Mouse (Mus musculus) limb, embryonic 15.5 days (tissue): Measurements from ENCODE around the gene Ndufaf7. TPM values are rescaled to one million over a fixed set of nuclear protein-coding genes. Genes with fewer than 3 reads are reported as not detected.

ENCODE experiments used
- ATAC-seq: fragments of 200-750 bp; cut with Nextera tagmentation; 2 replicates; pipeline ENCODE4 v1.8.0; 2017; ENCODE audit warnings: low read depth, moderate TSS enrichment; ENCODE audit not compliant: insufficient number of reproducible peaks, low FRiP score, low TSS enrichment
- H3K27ac ChIP-seq: fragments of 300-500 bp; sonication (generic); 2 replicates; pipeline ENCODE4 v1.5.1; 2015; ENCODE audit warnings: moderate library complexity, mild to moderate bottlenecking, inconsistent platforms
- H3K27me3 ChIP-seq: fragments of 300-500 bp; sonication (generic); 2 replicates; pipeline ENCODE4 v1.6.1; 2015; ENCODE audit warnings: inconsistent platforms
- H3K36me3 ChIP-seq: fragments of 300-500 bp; sonication (generic); 2 replicates; pipeline ENCODE4 v1.6.1; 2015; ENCODE audit warnings: inconsistent platforms
- H3K4me1 ChIP-seq: fragments of 300-500 bp; sonication (generic); 2 replicates; pipeline ENCODE4 v1.6.1; 2015; ENCODE audit warnings: inconsistent platforms
- H3K4me2 ChIP-seq: fragments of 300-500 bp; sonication (generic); 2 replicates; pipeline ENCODE4 v1.6.1; 2015; ENCODE audit warnings: mild to moderate bottlenecking, inconsistent platforms
- H3K4me3 ChIP-seq: fragments of 300-500 bp; sonication (generic); 2 replicates; pipeline ENCODE4 v1.5.1; 2015; ENCODE audit warnings: mild to moderate bottlenecking, inconsistent platforms
- H3K9ac ChIP-seq: fragments of 300-500 bp; sonication (generic); 2 replicates; pipeline ENCODE4 v1.6.1; 2015; ENCODE audit warnings: inconsistent platforms
- H3K9me3 ChIP-seq: fragments of 300-500 bp; sonication (generic); 2 replicates; pipeline ENCODE4 v1.6.1; 2016; ENCODE audit warnings: inconsistent platforms
- WGBS: fragments of 180-500 bp; shearing (Covaris S2); methylation state at CpG from one replicate; pipeline ENCODE4 v1.1.7; 2015; 5-methylcytosine and 5-hydroxymethylcytosine counted together
- polyA plus RNA-seq: library from polyadenylated mRNA; unstranded; fragments of >200 nt; fragmentation: Nextera tagmentation; extraction: Ambion mirVana; gene quantifications from 2 replicates; pipeline ENCODE4 v1.2.1, GENCODE M21; 2015

Gene Ndufaf7
- polyA plus RNA-seq, 1 experiment from 2014 or later: 50.5 TPM

GRCm38 (mm10) chr17:78966092-78966883 lies 29.4 kb downstream of the Ndufaf7 start:
- Histone ChIP-seq H3K4me3 (no peak overlapping the region), H3K36me3 (peaks cover 52% of the 10 kb centered on the region), H3K4me1 (no peaks in the 10 kb centered on the region), H3K27ac (no peak overlapping the region), H3K9ac (no peak overlapping the region), H3K4me2 (no peak overlapping the region), H3K27me3 (no peaks in the 10 kb centered on the region), H3K9me3 (no peaks in the 10 kb centered on the region)
- WGBS: 91% methylated on average over 11 of the region's 11 CpGs
- ATAC-seq: no peak

DNA sequence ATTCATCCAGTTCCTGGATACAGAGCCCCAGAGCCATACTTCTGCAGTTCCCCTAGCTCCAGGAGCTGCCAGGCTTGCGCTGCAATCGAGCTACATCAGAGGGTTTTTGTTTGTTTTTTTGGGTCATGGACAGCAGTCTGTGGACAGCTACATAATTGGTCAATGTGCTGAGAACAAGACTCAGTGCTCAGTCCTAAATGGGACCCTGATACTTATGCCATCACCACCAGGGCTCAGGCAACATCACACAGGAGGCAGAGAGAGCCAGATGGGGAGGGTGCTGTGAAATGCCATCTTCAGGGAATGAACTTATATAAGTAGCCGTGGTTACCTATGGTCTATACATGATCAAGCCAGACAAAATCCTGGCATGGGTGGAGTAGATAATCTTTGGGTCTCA lies 31.6 kb downstream of the Ndufaf7 start:
- H3K9me3 ChIP-seq: no peaks in the 10 kb centered on the region
- no peaks in the 10 kb centered on the region for H3K4me1 ChIP-seq
- H3K27me3 ChIP-seq: no peaks in the 10 kb centered on the region
- no peak overlapping the region for H3K27ac ChIP-seq
- peaks cover 41% of the 10 kb centered on the region for H3K36me3 ChIP-seq
- WGBS: 76% methylated on average over 3 of the region's 3 CpGs
- ATAC-seq: no peak
- no peak overlapping the region for H3K4me3 ChIP-seq
- H3K4me2 ChIP-seq: no peak overlapping the region
- H3K9ac ChIP-seq: no peak overlapping the region

GRCm38 (mm10) chr17:78983166-78983565 lies 46.2 kb downstream of the Ndufaf7 start:
- no peak overlapping the region for H3K4me3 ChIP-seq
- H3K4me2 ChIP-seq: no peak overlapping the region
- H3K4me1 ChIP-seq: no peaks in the 10 kb centered on the region
- H3K9me3 ChIP-seq: no peaks in the 10 kb centered on the region
- no peak for ATAC-seq
- H3K9ac ChIP-seq: no peak overlapping the region
- no peak overlapping the region for H3K27ac ChIP-seq
- WGBS: 93% methylated on average over 8 of the region's 8 CpGs
- peaks cover 27% of the 10 kb centered on the region for H3K36me3 ChIP-seq
- no peaks in the 10 kb centered on the region for H3K27me3 ChIP-seq

DNA sequence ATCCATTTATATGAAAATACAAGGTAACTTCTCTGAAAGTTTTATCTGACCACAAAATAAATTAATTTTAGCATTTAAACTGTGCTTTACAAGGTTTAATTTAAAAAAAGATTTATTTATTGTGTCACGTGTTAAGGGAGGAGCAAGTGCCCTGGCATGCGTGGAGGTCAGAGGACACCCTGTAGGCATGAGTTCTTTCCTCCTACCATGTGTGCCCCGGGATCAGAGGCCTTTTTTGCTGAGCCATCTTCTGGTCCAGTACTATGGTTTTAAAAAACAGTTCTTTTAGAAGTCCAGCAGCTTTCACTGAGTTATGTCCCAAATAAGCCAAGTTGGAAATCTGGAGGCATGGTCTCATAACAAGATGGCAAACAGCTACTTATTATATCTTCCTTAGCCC lies 46.8 kb downstream of the Ndufaf7 start:
- H3K4me1 ChIP-seq: no peaks in the 10 kb centered on the region
- no peak for ATAC-seq
- no peaks in the 10 kb centered on the region for H3K27me3 ChIP-seq
- WGBS: 84% methylated on average over 3 of the region's 3 CpGs
- no peaks in the 10 kb centered on the region for H3K9me3 ChIP-seq
- no peak overlapping the region for H3K4me3 ChIP-seq
- H3K9ac ChIP-seq: no peak overlapping the region
- no peak overlapping the region for H3K27ac ChIP-seq
- no peak overlapping the region for H3K4me2 ChIP-seq
- H3K36me3 ChIP-seq: peaks cover 27% of the 10 kb centered on the region

GRCm38 (mm10) chr17:78989015-78989414 lies 52.1 kb downstream of the Ndufaf7 start:
- no peaks in the 10 kb centered on the region for H3K9me3 ChIP-seq
- no peak overlapping the region for H3K4me3 ChIP-seq
- peaks cover 5% of the 10 kb centered on the region for H3K4me1 ChIP-seq
- ATAC-seq: no peak
- H3K36me3 ChIP-seq: 0 out of 2 replicates have a peak, but pooled peaks cover 5% of the 10 kb centered on the region
- H3K27ac ChIP-seq: no peak overlapping the region
- 74% methylated on average over 8 of the region's 8 CpGs for WGBS
- no peaks in the 10 kb centered on the region for H3K27me3 ChIP-seq
- H3K4me2 ChIP-seq: no peak overlapping the region
- no peak overlapping the region for H3K9ac ChIP-seq

GRCm38 (mm10) chr17:78991549-78991948 lies 54.6 kb downstream of the Ndufaf7 start:
- no peaks in the 10 kb centered on the region for H3K36me3 ChIP-seq
- no peak overlapping the region for H3K4me2 ChIP-seq
- H3K9me3 ChIP-seq: no peaks in the 10 kb centered on the region
- 96% methylated on average over 2 of the region's 2 CpGs for WGBS
- no peak overlapping the region for H3K9ac ChIP-seq
- peaks cover 7% of the 10 kb centered on the region for H3K4me1 ChIP-seq
- H3K27ac ChIP-seq: no peak overlapping the region
- H3K27me3 ChIP-seq: no peaks in the 10 kb centered on the region
- no peak overlapping the region for H3K4me3 ChIP-seq
- no peak for ATAC-seq

- no peak overlapping the region for H3K4me3 ChIP-seq
- H3K9me3 ChIP-seq: no peaks in the 10 kb centered on the region
- no peak overlapping the region for H3K27ac ChIP-seq
- H3K27me3 ChIP-seq: no peaks in the 10 kb centered on the region
- WGBS: 34% methylated on average over 9 of the region's 9 CpGs
- H3K4me2 ChIP-seq: no peak overlapping the region
- H3K9ac ChIP-seq: no peak overlapping the region
- no peaks in the 10 kb centered on the region for H3K36me3 ChIP-seq
- ATAC-seq: no peak
- peaks cover 7% of the 10 kb centered on the region for H3K4me1 ChIP-seq
Measured at GRCm38 (mm10) chr17:78992303-78993027, 55.5 kb downstream of the Ndufaf7 start.

DNA sequence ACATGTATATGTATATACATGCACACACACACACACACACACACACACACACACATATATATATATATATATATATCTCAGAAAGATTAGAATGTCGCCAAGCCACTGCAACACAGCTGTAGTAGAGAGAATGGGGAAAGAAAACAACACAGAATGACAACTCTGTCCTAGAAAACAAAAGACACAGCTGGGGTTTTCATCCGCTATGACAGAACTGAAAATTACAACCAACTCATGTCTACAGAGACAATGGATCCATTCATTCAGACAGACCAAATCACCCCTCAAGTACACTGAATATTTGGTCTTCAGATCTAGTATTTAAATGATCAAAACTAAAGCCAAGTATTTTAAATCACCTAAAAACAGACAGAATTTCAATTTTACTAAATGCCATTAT lies 56.7 kb downstream of the Ndufaf7 start:
- Histone ChIP-seq H3K9ac (no peak overlapping the region), H3K4me1 (peaks cover 7% of the 10 kb centered on the region), H3K4me3 (no peak overlapping the region), H3K4me2 (no peak overlapping the region), H3K27me3 (no peaks in the 10 kb centered on the region), H3K27ac (no peak overlapping the region), H3K36me3 (no peaks in the 10 kb centered on the region), H3K9me3 (no peaks in the 10 kb centered on the region)
- no peak for ATAC-seq
- WGBS: 84% methylated on average over 2 of the region's 2 CpGs

DNA sequence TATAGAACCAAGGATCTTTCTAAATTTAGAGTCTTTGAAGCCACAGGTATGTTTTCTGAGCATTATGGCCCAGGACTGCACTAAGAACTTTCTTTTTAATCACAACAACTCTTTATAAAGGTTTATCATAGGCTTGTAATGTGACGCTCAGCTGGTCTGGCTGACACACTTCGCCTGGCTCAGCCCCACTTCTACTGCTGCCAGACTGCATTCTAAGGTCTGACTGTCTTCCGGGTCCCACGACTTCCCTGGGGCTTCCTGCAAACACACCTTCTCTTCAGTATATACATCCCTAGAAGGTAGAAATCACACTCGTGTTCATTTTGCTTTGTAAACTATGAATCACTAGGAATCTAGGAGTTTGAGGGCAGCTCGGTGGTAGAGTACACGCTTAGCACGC lies 57.4 kb downstream of the Ndufaf7 start:
- no peak for ATAC-seq
- 74% methylated on average over 8 of the region's 8 CpGs for WGBS
- no peak overlapping the region for H3K27ac ChIP-seq
- no peak overlapping the region for H3K4me2 ChIP-seq
- no peak overlapping the region for H3K4me3 ChIP-seq
- no peak overlapping the region for H3K9ac ChIP-seq
- H3K9me3 ChIP-seq: no peaks in the 10 kb centered on the region
- H3K36me3 ChIP-seq: no peaks in the 10 kb centered on the region
- H3K27me3 ChIP-seq: no peaks in the 10 kb centered on the region
- H3K4me1 ChIP-seq: peaks cover 7% of the 10 kb centered on the region

DNA sequence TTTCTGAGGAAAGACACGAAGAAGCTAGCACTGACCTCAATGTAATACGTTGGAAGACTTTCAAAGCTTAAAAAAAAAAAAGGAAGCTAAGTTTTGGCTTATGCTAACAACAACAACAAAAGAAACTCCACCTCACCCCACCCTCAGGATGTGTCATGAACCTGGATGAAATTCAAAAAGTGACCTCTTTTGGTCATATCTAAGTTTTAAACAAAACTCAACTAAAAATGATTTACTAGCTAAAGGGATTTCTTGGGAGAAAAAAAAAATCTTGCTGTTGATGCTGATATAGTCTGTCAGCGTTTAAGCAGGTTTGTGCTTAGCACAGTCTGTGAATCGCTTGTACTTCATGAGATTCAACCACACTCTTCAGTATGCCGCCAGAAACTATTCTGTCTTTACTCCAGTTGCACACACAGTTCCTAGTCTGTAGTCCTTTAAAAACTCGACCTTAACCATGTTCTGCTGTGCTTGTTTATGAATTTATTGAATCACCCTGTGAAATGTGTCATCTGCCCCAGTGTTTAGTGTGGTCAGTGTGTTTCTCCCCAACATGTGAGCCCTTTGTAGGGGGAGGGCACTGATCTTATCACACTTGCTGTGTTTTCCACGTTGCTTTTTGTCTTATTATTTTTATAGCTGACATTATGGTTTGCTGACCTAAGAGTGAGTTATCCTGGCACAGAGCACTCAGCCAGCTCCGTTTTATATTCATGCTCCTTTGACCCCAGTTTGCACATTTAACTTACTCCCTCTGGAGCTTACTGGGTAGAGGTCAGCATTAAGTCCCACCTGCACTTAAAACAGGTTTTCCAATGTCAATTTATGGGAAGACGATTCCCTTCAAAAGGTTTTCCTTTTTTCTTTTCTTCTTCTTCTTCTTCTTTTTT lies 58.2 kb downstream of the Ndufaf7 start:
- H3K27me3 ChIP-seq: no peaks in the 10 kb centered on the region
- no peak for ATAC-seq
- no peak overlapping the region for H3K9ac ChIP-seq
- H3K9me3 ChIP-seq: no peaks in the 10 kb centered on the region
- no peak overlapping the region for H3K27ac ChIP-seq
- WGBS: 58% methylated on average over 9 of the region's 9 CpGs
- H3K36me3 ChIP-seq: no peaks in the 10 kb centered on the region
- H3K4me1 ChIP-seq: peaks cover 7% of the 10 kb centered on the region
- no peak overlapping the region for H3K4me2 ChIP-seq
- no peak overlapping the region for H3K4me3 ChIP-seq
